Mouse (Mus musculus): Measurements from ENCODE around the gene Grm4.
A peak's percentile ranks its signal among the peaks of the same experiment; 100 is the strongest.

Gene Grm4

DNA sequence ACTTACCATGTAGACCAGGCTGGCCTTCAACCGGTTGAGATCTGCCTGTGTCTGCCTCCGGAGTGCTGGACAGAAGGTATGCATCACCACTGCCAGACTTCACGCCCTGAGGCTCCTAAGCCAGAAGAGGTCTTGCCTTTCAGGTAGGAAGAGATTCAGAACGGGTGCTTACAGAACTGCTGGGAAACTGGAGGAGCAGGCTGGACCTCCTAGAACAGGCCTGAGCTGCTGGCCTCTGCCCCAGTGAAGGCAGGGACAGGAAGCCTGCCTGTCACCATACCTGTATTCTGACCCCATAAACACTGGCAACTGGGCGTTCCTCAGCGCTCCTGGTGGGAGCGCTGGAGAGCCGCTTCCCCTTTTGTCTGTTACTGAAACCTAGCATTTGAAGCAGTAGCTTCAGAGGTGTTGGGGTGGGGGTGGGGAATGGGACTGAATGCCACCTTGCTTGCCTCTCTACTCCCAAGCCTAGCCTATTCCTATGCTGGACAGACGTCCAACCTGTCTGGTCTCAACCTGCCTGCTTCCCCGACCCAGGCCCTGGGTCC is 30.3 kb upstream of the Grm4 start:
- no peak for DNase-seq (ENCODE audit: low read depth, low spot score)

DNA sequence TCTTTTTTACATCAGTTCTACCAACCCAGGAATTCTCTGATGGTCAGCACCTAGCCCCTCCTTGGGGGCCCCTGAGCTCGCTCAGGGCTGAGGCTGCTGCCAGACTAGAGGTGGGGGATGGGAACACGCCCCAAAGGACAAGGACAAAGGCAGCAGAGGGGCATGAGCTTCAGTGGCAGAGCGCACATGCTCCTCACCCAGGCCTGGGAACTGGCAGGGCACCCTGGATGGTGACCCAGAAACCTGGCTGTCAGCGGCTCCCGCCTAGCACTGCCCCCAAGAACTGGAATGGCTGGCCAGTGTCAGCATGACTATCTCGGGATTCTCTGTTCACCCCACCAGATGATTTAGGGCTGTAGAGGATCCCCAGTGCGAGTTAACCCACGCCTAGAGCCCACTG is 28.0 kb upstream of the Grm4 start:
- DNase-seq (ENCODE audit: low read depth, low spot score): no peak

DNA sequence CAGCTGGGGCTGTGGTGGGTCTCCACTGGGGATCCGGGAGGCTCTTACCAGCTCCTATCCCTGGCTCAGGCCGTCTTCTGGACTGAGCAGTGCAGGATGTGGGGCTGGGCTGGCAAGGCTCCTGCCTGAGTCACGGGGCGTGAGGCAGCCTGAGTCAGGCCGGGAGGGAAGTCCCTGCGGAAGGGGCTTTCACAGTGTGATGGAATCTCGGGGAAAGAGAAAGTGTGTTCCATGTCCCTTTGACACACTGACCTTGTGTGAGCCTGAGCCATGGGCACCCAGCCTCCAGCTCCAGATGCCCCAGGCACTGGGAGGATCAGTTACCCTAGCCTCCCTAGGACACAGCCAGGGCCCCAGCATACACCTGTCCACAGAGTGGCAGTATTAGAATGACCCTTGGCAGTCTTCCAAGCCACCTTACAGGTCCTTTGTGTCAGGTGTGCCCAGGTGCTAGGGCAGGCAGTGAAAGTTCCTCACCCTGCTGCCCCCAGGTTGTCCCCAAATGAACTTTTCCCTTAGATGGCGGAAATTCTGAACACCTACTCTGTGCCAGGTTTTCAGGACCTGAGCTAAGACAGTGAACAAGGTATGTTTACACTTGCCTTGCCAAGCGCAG is 26.2 kb upstream of the Grm4 start:
- no peak for DNase-seq (ENCODE audit: low read depth, low spot score)

DNA sequence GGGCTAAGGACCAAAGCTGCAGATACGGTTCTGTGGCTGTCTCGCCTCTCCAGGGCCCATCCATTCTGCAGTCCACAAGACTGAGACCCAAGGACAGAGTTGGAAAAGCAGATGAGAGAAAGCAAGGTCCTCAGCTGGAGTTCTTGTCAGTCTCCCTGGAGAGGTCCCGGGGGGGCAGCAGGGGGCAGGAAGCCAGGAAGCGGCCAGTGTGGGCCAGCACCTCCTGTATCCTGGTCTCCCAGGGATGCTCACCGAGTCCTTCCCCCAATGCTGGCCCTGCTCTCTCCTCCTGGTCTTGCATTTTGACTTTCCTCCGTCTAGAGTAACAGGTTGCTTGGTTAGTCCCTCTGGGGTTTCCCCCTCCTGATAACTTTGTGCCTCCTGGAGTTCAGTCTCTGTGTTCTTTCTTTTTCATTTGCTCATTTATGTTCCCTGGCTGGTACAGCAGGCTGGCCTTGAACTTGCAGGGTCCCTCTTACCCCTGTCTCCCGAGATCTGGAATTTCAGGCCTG is 25.4 kb upstream of the Grm4 start:
- no peak for DNase-seq (ENCODE audit: low read depth, low spot score)

DNA sequence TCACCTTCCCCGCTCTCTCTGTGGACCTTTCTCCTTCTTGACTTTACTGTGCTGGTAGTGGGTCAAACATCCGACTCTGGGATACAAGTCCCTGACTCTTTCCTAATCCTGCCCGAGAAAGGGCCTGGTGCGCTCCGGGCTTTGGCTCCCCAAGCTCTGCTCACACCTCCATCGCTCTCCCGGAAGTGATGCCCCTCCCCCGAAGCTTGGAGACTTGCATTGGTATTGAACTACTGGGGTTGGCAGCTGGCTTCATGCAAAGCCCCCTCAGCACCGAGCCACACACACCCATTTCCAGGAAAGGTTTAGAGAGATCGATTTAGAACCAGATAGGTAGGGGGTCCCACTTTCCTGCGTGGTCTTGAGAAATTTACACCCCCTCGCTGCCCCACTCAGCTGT is 24.8 kb upstream of the Grm4 start:
- DNase-seq (ENCODE audit: low read depth, low spot score): no peak

DNA sequence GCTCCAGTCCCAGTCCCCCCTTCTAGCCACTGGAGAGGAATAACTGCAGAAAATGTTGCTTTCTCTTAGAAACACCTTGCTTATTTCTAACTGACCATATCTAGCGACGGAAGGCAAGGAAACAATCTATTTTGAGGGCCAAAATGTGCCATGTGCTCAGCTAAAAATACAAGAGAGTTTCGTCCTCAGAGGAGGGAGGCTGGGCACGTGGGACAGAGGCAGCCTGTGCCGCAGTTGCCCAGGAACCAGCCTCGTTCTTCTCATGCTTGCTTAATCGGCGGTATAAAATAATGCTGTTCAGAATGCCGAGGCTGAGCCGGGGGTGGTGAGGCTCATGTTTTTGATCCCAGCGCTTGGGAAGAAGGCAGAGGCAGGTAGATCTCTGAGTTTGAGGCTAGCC is 23.3 kb upstream of the Grm4 start:
- no peak for DNase-seq (ENCODE audit: low read depth, low spot score)

DNA sequence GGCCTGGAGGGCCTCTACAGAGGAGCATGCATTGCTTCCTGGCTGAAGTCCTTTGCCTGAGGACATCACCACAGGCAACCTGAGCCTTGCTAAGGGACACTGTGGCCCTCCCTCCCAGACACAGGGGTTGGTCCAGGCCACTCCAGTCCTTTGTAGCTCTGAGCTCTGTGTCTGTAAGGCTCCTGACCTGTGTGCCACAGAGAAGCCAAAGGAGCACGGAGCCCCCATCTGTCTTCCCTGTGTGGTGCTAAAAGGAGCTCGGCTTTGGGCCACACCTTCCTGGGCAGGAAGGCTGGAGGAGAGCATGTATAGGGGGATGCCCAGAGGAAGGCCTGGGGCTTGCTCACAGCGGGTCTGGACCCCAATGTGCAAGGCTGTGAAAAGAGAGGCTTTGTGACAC is 20.8 kb upstream of the Grm4 start:
- no peak for DNase-seq (ENCODE audit: low read depth, low spot score)

DNA sequence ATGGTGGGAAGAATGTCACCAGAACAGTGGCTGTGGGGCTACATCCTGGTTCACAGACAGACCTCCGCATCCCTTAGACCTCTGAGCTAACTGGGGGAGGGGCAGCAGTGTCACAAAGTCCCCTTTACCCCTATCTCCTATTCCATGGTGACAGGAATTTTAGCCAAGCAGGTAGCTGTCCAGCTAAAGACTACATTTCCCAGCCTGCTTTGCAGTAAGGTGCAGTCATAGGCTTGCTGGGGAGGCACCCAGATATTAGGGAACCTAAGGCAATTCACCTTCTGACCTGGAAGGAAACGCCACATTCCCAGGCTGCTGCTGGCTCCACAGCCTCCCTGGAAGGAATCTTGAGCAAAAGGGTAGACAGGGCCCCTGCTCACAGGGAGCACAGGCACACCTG is 20.1 kb upstream of the Grm4 start:
- DNase-seq (ENCODE audit: low read depth, low spot score): no peak

DNA sequence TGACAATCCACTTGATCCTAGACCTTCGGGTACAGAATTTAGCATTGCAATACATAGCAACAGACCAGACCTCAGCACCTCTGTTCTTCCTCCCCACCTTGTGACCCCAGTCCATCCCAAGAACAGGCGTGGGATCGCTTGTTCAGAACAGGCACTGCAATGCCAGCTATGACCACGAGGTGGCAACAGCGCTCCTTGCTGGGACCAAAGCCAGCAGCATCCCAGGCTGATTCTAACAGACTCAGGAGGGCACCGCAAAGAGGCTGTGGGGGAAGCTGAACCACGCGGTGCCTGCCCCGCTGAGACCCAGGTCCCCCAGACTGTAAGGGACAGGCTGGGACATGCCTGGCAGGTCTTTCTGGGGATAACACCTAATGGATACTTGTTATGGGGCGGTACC is 13.5 kb upstream of the Grm4 start:
- peak; percentile 84 for DNase-seq (ENCODE audit: low read depth, low spot score)

DNA sequence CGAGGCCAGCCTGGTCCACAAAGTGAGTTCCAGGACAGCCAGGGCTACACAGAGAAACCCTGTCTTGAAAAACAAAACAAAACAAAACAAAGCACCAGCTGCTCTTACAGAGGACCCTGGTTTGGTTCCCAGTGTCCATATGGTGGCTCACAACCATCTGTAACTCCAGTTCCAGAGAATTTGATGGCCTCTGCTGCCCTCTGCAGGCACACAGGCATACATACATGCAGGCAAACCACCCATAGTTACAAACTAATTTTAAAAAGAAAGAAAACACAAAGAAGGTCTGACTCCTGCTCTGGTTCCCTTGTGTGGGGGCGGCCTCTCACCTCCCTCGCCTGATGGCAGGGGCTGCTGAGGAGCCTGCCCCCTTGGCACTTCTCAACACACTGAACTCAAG is 12.2 kb upstream of the Grm4 start:
- DNase-seq (ENCODE audit: low read depth, low spot score): no peak

DNA sequence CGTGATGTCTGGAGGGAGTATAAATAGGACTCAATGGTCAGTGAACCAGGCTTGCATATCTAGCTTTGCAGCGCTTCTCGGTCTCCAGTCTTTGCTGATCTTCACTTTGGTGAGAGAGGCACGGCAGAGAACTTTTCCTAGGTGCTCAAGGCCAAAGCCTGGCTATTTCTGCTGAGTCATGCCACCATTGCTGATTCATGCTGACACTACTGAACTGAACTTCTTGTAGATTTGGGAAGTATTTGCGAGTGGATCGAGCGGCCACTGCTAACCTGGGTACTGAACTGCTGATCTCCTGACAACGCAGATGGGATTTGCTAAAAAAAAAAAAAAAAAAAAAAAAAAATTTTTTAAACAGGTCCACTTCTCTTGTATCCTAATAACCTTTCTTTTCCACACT is 10.9 kb upstream of the Grm4 start:
- no peak for DNase-seq (ENCODE audit: low read depth, low spot score)

DNA sequence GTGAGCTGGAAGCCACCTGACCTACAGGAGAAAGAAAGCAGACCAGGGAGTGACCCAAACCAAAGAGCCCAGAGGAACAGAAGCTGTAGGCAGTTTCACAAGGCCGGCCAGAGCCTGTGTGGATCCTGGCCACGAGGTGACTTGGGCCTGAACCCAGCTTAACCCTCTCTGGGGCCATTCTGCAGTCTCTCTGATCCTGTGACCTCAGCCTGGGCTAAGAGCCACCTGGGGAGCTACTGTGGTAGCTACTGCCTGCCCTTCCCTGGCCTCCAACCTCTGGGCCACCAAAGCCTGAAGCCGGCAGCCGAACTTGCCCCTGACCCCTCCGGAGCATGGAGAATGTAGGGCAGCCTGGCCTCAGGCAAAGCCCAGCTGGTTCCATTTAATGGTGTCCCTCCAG is 7.6 kb upstream of the Grm4 start:
- no peak for DNase-seq (ENCODE audit: low read depth, low spot score)

DNA sequence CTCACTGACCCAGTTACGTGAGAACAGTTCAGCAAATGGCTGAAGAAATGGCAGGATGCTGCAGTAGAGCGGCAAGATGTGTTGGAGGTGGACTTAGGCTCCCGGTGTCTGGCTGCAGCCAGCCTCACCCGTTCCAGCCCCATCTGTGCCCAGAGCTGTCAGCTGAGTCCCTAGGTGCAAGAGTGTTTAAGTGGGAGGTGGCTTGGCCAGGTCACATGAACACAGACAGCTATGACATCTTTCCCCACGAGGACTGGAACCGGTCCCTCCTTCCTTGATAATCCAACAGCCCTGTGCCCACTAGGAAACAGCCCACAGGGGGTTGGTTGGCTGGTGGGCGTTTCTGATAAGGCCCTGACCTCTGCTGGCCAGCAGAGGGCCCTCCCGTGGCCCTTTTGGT is 6.8 kb upstream of the Grm4 start:
- DNase-seq (ENCODE audit: low read depth, low spot score): no peak

DNA sequence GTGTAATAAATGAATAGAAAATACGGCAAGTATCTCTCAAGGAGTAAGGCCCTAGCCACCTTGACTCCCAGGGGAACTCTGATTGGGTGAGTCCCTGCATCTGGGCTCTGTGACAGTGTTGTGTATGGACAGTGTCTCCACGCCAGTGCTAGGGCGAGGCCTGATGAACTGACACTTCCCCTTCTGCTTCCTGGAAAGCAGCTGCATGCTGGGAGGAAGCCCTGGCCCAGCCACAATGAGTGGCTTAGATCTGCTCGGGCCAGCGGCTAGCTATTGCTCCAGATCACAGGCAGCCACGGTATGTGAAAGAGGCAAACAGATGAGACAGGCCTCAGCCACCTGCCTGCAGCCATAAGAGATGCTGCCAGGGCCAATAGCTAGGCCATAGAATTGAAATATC is 6.0 kb upstream of the Grm4 start:
- no peak for DNase-seq (ENCODE audit: low read depth, low spot score)

DNA sequence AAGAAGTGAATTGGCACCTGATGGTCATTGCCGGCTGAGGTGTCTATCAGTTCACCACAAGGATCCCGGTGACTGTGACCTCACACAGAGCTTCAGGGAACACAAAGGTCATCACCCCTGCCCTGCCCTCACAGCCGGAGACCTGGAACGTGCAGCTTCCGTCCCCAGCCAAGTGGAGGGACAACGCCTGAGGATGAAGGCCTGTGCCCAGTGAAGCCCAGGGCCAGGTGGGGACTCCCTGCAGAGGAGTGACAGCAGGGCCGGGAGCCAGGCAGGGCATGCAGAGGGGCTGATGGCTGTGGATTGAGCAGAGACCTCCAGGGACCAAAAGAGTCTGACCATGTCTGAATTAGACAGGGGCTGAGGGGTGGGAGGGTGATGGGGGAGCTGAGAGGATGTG is 1.9 kb upstream of the Grm4 start:
- no peak for DNase-seq (ENCODE audit: low read depth, low spot score)

DNA sequence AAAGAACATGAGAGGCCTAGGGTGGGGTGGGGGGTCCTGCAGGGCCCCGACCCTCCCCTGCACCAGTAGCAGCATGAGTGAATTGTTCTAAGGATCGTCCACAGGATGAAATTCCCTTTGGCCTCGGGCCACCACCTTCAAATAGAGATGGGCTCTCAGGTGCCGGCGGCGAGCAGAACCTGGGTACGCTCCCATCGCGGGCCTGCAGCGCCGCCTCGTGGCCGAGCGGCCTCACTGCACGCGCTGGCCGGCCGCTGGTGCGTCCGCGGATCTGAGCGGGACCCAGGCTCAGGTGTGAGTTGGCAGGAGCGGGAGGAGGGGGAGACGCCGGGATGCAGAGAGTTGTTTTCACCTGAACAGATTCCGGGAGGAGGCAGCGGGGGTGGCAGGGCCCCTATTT is 646 bp downstream of the Grm4 start:
- peak; percentile 66 for DNase-seq (ENCODE audit: low read depth, low spot score)

DNA sequence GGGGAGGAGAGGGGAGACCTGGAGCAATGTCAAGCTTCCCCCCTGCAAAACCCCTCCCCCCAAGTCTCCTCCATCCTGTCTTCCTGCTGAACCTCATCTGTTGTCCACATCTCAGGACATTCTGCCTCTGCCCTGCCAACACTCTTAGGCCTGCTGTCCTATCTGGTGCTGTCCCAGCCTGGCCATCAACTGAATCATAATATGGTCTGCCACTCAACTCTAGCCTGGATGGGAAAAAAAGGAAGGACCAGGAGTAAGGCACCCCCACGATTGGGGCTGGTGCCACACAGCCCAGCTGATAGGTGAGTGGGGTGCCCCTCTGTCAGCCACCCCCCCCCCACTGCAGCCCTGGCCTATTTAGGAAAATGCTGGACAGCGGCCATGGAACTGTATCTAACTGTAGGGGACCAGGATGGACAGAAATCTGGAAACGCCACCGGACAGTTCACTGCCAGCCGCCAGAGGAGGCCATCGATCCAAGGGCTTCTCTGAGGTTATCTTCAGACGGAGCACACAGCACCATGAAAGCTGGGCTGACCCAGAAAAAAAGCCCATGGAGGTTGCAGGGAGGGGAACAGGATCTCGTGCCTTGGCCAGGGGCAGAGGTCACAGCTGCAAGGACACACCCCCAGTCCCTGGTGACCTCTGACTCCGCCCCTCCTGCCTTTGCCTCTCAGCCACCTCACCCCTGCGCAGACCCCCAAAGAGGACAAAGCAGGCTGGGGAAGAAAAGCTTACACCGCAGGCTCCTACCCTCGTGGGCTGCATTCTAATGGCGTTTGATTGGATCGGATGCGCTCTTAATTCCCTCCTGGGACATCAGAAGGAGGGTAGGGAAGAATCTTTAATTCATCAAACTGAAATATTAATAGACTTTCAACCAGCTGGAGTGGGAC is 2.3 kb downstream of the Grm4 start:
- no peak for DNase-seq (ENCODE audit: low read depth, low spot score)

DNA sequence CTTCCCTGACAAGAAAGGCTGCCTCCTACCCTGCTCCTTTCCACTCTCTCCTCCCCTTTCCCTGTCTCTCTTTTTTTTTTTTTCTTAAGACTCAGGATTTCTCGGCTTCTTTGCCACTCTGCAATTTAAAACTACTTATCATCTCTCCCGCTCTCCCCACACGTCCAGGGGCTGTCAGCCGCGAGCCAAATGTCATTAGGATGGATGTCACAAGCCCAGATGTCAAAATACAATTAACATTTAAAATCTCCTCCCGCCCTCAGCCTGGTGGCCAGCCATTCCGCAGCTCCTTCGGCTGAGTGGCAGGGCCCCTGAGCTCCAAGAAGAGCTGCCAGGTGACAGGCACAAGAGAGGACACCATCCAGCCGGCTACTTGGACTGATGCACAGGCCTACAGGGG is 2.9 kb downstream of the Grm4 start:
- DNase-seq (ENCODE audit: low read depth, low spot score): no peak

DNA sequence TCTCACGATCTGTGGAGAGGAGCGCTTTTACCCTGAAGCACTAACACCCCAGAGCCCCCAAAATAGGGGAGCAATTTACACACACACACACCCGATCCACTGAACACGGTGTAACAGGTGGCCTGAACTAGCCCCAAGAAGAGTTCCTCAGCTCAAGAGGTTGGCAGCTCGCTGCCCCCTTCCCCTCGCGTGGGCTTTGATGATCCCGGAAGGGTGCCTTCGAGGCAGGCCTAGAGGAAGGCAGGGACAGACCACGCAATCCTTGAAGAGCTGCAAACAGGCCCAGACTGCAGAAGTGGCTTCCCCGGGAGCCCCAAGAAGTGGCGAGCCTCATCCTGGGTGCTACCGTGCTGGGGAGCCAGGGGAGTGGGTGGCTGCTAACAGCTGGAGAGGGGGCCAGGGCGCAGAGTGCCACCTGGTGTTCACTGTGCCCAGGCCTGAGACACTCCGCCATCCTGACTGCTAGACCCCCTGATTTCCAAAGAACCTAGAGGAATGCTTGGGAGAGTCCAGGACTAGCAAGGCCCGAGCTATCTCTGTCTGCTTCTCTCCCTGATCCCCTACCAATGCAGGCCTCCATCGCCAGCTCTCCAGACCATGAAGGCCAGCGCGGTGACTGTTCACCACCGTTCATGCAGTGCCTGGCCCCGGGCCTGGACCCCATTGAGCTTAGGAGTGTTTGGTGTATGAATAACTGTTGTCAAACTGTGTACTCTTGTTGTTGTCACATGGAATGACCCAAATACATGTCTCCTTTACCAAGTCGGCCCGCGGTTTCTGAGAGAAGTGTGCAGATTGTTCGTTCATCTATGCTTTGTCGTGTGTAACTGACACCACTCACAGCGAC is 7.1 kb downstream of the Grm4 start:
- no peak for DNase-seq (ENCODE audit: low read depth, low spot score)

DNA sequence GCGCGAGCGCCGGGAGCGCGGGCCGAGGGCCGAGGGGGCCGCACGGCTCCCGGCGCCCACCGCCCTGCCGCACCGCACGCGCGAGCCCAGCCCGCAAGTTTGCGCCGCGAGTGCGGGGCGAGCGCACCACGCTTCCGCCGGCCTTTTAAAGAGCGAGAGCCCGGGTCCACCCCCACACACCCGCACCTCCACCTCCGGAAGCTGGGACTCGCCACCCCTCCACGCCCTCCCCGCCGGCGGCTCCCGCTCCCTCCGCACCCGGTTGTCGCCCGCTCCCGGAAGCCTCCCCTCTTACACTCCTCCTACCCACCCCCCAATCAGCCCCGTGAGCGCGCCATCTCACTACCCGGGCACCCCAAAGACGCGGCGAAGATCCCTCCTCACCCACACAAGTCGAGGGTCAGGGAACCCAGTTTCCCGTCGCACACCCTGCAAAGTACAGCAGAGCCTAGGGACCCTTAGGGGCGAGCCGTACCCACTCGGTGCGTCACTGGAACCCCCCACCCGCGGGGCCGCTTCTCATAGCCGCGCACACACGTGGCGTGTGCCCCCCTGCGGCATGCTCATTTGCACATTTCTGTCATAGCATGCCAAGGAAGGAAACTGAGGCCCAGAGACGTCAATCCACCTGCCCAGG is 7.8 kb downstream of the Grm4 start:
- peak; percentile 41 for DNase-seq (ENCODE audit: low read depth, low spot score)

DNA sequence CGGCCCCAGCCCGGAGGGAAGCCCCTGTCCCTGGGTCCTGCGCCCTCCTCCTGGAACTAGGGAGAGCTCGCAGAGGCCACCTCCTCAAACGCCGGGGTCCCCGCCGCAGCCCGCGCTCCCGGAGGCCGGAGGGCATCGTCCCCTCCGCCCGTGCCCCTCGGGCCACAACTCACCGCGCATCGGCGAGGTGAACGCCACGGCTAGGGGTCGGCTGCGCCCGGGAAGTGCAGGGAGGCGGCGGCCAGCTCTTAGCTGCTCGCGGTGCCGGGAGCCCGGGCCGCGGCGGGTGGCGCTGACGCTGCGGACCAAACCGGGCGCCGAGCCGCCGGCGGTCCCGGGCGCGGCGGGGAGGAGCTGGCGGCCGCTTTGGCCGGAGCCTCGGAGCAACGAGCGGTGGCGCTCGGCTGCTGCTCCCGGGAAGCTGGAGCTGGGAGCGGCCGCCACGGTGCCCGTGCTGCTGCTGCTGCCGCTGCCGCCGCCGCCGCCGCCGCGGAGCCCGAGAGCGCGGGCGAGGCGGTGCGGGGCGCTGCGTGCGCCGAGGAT is 8.5 kb downstream of the Grm4 start:
- DNase-seq (ENCODE audit: low read depth, low spot score): no peak

Data from CD4-positive helper T cell, adult 2 months (primary cell).